Mouse (Mus musculus) neural tube, embryonic 15.5 days (tissue): ENCODE results near the gene N4bp2. TPM values are rescaled to one million over a fixed set of nuclear protein-coding genes. Genes with fewer than 3 reads are reported as not detected.
A peak's percentile ranks its signal among the peaks of the same experiment; 100 is the strongest.
"Not testable (repeated sequence)": the region's sequence is repeated elsewhere in the genome, so short reads cannot be mapped to it uniquely, and the experiment has no call there.

ENCODE experiments used
- ATAC-seq: fragments of 200-750 bp; cut with Nextera tagmentation; 2 replicates; pipeline ENCODE4 v1.8.0; 2017; ENCODE audit warnings: mild to moderate bottlenecking, moderate TSS enrichment, moderate library complexity; ENCODE audit not compliant: low FRiP score
- H3K27ac ChIP-seq: fragments of 300-500 bp; sonication (generic); replicated peaks from 2 replicates; pipeline ENCODE4 v1.5.1; 2015; ENCODE audit warnings: mild to moderate bottlenecking, inconsistent platforms
- H3K27me3 ChIP-seq: fragments of 300-500 bp; sonication (generic); replicated peaks from 2 replicates; pipeline ENCODE4 v1.6.1; 2015; ENCODE audit warnings: inconsistent platforms
- H3K36me3 ChIP-seq: fragments of 300-500 bp; sonication (generic); 2 replicates; pipeline ENCODE4 v1.6.1; 2015; ENCODE audit warnings: inconsistent platforms
- H3K4me1 ChIP-seq: fragments of 300-500 bp; sonication (generic); 2 replicates; pipeline ENCODE4 v1.6.1; 2015; ENCODE audit warnings: inconsistent platforms
- H3K4me2 ChIP-seq: fragments of 300-500 bp; sonication (generic); 2 replicates; pipeline ENCODE4 v1.6.1; 2015; ENCODE audit warnings: inconsistent platforms, mild to moderate bottlenecking, moderate library complexity
- H3K4me3 ChIP-seq: fragments of 300-500 bp; sonication (generic); replicated peaks from 2 replicates; pipeline ENCODE4 v1.5.1; 2015; ENCODE audit warnings: mild to moderate bottlenecking, inconsistent platforms
- H3K9ac ChIP-seq: fragments of 300-500 bp; sonication (generic); replicated peaks from 2 replicates; pipeline ENCODE4 v1.6.1; 2015; ENCODE audit warnings: mild to moderate bottlenecking, inconsistent platforms
- H3K9me3 ChIP-seq: fragments of 300-500 bp; sonication (generic); replicated peaks from 2 replicates; pipeline ENCODE4 v1.6.1; 2016; ENCODE audit warnings: inconsistent platforms
- WGBS: fragments of 180-500 bp; shearing (Covaris S2); methylation state at CpG from one replicate; pipeline ENCODE4 v1.1.7; 2015; ENCODE audit warnings: mixed read lengths; 5-methylcytosine and 5-hydroxymethylcytosine counted together
- polyA plus RNA-seq: library from polyadenylated mRNA; unstranded; fragments of >200 nt; fragmentation: Nextera tagmentation; extraction: Ambion mirVana; gene quantifications from 2 replicates; pipeline ENCODE4 v1.2.1, GENCODE M21; 2015

The N4bp2 gene
- polyA plus RNA-seq: 13.7 and 16.6 TPM in 2 replicates

GRCm38 (mm10) chr5:65763088-65763915 is at the start of gene N4bp2:
TSS of gene N4bp2 (plus strand) at chr5:65763521.
- Histone ChIP-seq H3K4me3 (peak within 1 kb of the TSS; percentile 87), H3K4me1 (peaks cover 12% of the 10 kb centered on the region), H3K27ac (peak within 1 kb of the TSS; percentile 100), H3K9ac (peak within 1 kb of the TSS; percentile 97), H3K9me3 (no peaks in the 10 kb centered on the region), H3K4me2 (peak within 1 kb of the TSS; percentile 75), H3K36me3 (no peaks in the 10 kb centered on the region), H3K27me3 (no peaks in the 10 kb centered on the region)
- WGBS: under 1% methylated on average over 74 of the region's 80 CpGs
- peak; percentile 49 for ATAC-seq

DNA sequence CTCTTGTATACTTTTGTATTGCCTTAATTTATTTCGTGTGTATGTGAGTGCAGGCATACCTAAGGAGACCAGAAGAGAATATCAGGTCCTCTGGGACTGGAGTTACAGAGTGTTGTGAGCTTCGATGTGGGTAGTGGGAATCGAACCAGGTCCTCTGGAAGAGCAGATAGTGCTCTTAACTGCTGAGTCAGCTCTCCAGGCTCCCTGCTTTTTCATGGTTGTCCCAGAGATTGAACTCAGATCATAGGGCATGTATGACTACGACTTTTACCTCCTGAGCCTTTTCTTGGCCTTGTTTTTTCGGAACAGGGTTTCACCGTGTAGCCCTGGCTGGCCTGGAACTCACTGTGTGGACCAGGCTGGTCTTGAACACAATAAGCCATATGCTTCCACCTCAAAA is 48.2 kb upstream of the N4bp2 start:
- Histone ChIP-seq H3K9me3 (no peaks in the 10 kb centered on the region), H3K9ac (no peak overlapping the region)
- ATAC-seq: no peak

GRCm38 (mm10) chr5:65717063-65717902 is 46.0 kb upstream of the N4bp2 start:
- Histone ChIP-seq H3K27me3 (no peaks in the 10 kb centered on the region), H3K27ac (no peak overlapping the region), H3K4me1 (no peaks in the 10 kb centered on the region; the same call in 1 of the 2 replicates), H3K4me2 (no peak overlapping the region), H3K4me3 (no peak overlapping the region), H3K9me3 (no peaks in the 10 kb centered on the region), H3K36me3 (no peaks in the 10 kb centered on the region), H3K9ac (no peak overlapping the region)
- ATAC-seq: no peak
- WGBS: 87% methylated on average over 18 of the region's 18 CpGs

More for the DNA sequence above, 48.2 kb upstream of the N4bp2 start:
- Histone ChIP-seq H3K4me2 (no peak overlapping the region), H3K4me1 (no peaks in the 10 kb centered on the region; the same call in 1 of the 2 replicates), H3K27me3 (no peaks in the 10 kb centered on the region), H3K27ac (no peak overlapping the region), H3K36me3 (no peaks in the 10 kb centered on the region), H3K4me3 (no peak overlapping the region)
- 86% methylated on average over 6 of the region's 6 CpGs for WGBS

DNA sequence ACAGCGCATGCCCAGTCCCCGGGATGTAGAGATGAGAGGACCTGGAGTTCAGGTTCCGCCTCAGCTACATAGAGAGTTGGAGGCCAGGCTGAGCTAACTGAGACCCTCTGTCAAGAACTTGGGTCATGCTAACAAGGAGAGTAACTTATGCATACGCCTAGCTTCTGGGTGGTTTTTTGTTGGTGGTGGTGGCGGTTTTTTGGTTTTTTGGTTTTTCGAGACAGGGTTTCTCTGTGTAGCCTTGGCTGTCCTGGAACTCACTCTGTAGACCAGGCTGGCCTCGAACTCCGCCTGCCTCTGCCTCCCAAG is 45.5 kb upstream of the N4bp2 start:
- H3K9me3 ChIP-seq, H3K36me3 ChIP-seq, H3K27ac ChIP-seq, H3K9ac ChIP-seq, H3K4me1 ChIP-seq, ATAC-seq, H3K27me3 ChIP-seq, H3K4me2 ChIP-seq, H3K4me3 ChIP-seq: not testable (repeated sequence)
- 95% methylated on average over 8 of the region's 8 CpGs for WGBS

DNA sequence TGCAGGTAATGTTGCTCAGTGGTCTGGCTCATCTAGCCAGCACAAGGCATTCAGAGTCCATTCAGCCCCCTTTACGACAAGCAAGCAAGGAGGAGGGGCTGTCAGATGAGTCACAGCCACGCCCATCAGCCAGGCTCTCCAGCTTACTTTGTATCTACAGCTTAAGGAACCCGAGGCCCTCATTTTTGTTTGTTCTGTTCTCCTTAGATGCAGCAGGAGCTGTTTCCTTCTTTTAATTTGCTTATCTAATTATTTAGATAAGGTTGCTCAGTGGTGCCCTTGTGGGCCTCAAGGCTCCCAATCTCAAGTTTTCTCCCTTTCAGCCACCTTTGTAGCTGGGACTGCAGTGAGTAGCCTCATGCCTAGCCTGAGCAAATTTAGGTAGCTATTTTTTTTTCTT is 45.0 kb upstream of the N4bp2 start:
- no peak overlapping the region for H3K4me2 ChIP-seq
- H3K4me1 ChIP-seq: no peaks in the 10 kb centered on the region
- H3K36me3 ChIP-seq: no peaks in the 10 kb centered on the region
- ATAC-seq: no peak
- 14% methylated on average over 3 of the region's 3 CpGs for WGBS
- H3K9me3 ChIP-seq: no peaks in the 10 kb centered on the region
- no peak overlapping the region for H3K9ac ChIP-seq
- no peak overlapping the region for H3K4me3 ChIP-seq
- no peak overlapping the region for H3K27ac ChIP-seq
- H3K27me3 ChIP-seq: no peaks in the 10 kb centered on the region

DNA sequence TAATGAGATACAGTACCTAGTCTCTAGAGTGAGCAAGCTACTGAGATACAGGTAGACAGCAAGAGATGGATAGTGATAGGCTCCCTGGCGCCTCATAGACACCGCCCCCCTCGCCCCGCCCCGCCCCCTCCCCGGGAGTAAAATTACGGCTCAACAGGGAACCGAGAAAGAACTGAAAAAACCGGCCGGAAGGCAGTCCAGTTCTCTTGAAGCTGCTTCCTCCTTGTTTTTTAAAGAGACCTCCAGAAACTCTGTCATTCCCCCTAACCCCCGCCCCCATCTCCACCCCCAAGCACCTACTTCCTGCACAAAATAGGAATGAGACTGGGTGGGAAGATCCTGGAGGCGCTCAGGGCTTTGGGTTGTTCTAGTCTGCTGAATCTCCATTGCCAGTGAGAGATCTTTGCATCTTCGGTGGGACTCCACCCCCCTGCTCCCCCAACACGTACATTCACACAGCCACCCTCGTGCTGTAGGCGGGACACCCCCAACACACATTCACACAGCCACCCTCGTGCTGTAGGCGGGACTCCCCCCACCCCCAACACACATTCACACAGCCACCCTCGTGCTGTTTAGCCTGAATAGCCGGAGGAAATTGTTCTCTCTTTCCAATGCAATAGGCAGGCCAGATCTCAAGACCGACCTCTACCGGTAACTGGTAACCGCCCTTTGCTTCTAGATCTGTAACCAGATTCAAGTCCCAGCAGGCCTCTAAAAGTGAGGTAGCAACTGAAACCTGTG is 38.8 kb upstream of the N4bp2 start:
- Histone ChIP-seq H3K4me2 (peak overlapping the region; percentile 72), H3K27ac (peak overlapping the region; percentile 85), H3K9ac (peak overlapping the region; percentile 49), H3K36me3 (no peaks in the 10 kb centered on the region), H3K4me3 (peak overlapping the region; percentile 43), H3K27me3 (no peaks in the 10 kb centered on the region), H3K4me1 (peaks cover 13% of the 10 kb centered on the region; the same call in 1 of the 2 replicates), H3K9me3 (no peaks in the 10 kb centered on the region)
- WGBS: 2% methylated on average over 23 of the region's 23 CpGs
- ATAC-seq: peak; percentile 90

DNA sequence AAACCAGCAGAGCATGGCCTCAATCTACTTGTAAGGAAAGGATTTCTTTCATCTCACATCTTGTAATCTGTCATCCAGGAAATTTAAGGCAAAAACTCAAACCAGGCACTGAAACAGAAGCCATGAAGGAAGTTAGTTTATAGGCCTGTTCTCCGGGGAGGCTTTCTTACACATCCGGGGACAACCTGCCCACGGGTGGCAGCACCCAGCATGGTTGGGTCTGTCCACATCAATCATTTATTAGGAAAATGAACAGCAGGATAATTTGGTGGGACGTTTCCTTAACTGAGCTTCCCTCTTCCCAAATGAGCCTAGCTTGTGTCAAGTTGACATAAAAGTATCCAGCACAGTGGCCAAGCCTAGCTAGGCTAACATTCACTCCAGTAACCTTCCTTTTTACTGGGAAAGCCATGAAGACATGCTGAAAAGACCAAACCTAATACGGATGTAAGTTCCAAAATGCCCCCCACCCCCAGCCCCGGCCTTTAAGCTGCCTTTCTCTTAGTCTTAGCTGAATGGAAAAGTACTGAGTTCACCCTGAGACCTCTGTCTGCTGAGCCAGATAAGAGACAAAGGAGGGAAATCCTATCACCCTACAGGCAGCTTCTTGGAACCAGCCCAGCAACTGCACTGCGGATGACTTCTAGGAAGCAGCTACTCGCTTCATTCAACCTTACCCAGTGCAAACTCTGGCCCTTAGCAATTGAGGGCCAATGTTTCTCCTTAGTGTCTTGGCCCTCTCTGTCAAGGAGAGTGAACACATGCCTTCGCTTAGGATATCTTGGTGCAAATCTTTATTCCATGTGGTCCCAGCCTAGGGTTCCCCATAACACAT is 31.9 kb upstream of the N4bp2 start:
- 72% methylated on average over 9 of the region's 9 CpGs for WGBS
- H3K27me3 ChIP-seq: no peaks in the 10 kb centered on the region
- H3K36me3 ChIP-seq: no peaks in the 10 kb centered on the region
- no peak overlapping the region for H3K4me3 ChIP-seq
- no peak overlapping the region for H3K9ac ChIP-seq
- no peaks in the 10 kb centered on the region for H3K9me3 ChIP-seq
- no peak overlapping the region for H3K4me2 ChIP-seq
- H3K4me1 ChIP-seq: no peaks in the 10 kb centered on the region
- no peak for ATAC-seq
- H3K27ac ChIP-seq: no peak overlapping the region

GRCm38 (mm10) chr5:65735601-65736000 is 27.7 kb upstream of the N4bp2 start:
- H3K27me3 ChIP-seq: no peaks in the 10 kb centered on the region
- no peaks in the 10 kb centered on the region for H3K36me3 ChIP-seq
- no peaks in the 10 kb centered on the region for H3K9me3 ChIP-seq
- no peak overlapping the region for H3K9ac ChIP-seq
- no peak overlapping the region for H3K27ac ChIP-seq
- no peaks in the 10 kb centered on the region for H3K4me1 ChIP-seq
- H3K4me3 ChIP-seq: no peak overlapping the region
- no peak for ATAC-seq
- 84% methylated on average over 2 of the region's 2 CpGs for WGBS
- H3K4me2 ChIP-seq: no peak overlapping the region

DNA sequence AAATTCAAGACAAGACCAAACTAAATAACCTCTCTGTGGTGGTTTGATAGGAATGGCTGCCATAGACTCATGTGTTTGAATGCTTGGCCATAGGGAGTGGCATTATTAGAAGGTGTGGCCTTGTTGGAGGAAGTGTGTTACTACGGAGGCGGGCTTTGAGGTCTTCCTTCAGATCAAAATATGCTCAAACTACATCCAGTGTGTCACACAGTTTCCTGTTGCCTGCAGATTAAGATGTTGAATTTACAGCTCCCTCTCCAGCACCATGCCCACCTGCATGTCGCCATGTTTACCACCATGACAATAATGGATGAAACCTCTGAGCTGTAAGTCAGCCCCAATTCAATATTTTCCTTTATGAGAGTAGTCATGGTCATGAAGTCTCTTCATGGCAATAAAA is 24.0 kb upstream of the N4bp2 start:
- Histone ChIP-seq H3K4me1 (no peaks in the 10 kb centered on the region), H3K9me3 (no peaks in the 10 kb centered on the region), H3K27me3 (no peaks in the 10 kb centered on the region), H3K4me3 (no peak overlapping the region), H3K27ac (no peak overlapping the region), H3K9ac (no peak overlapping the region), H3K36me3 (no peaks in the 10 kb centered on the region), H3K4me2 (no peak overlapping the region)
- ATAC-seq: no peak
- WGBS: 94% methylated on average over 3 of the region's 3 CpGs

DNA sequence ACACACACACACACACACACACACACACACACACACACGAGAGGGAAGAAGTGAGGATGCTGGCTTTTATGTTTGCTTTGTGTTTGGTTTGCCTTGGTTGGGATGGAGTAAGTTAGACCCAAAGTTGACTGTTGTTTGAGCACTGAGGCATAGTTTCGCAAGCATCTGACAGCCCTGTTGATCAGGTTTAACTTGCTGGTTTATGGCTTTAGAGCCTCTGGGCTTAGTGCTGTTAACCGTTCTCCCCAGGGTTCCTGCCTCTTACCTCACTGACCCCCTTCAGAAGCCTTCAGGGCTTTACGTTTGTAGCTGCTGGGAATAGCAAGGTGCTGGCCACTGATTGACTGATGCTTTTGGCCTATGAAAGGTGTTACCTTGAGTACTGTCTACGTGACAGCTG is 16.4 kb upstream of the N4bp2 start:
- no peaks in the 10 kb centered on the region for H3K9me3 ChIP-seq
- H3K27ac ChIP-seq: no peak overlapping the region
- H3K4me3 ChIP-seq: no peak overlapping the region
- no peak overlapping the region for H3K9ac ChIP-seq
- no peaks in the 10 kb centered on the region for H3K27me3 ChIP-seq
- WGBS: 64% methylated on average over 5 of the region's 5 CpGs
- no peak overlapping the region for H3K4me2 ChIP-seq
- H3K4me1 ChIP-seq: no peaks in the 10 kb centered on the region
- no peaks in the 10 kb centered on the region for H3K36me3 ChIP-seq
- ATAC-seq: no peak

GRCm38 (mm10) chr5:65748386-65748785 is 14.9 kb upstream of the N4bp2 start:
- Histone ChIP-seq H3K4me1 (no peaks in the 10 kb centered on the region), H3K9me3 (no peaks in the 10 kb centered on the region), H3K36me3 (no peaks in the 10 kb centered on the region), H3K27ac (no peak overlapping the region), H3K9ac (no peak overlapping the region), H3K4me3 (no peak overlapping the region), H3K4me2 (no peak overlapping the region), H3K27me3 (no peaks in the 10 kb centered on the region)
- 39% methylated on average over 2 of the region's 2 CpGs for WGBS
- no peak for ATAC-seq
